Mouse (Mus musculus): ENCODE results near the gene Edn3.
A peak's percentile ranks its signal among the peaks of the same experiment; 100 is the strongest.

The Edn3 gene

GRCm38 (mm10) chr2:174760479-174761121 lies at the start of gene Edn3:
TSS of gene Edn3 (plus strand) at chr2:174760619.
- peak; percentile 17 for DNase-seq (ENCODE audit: low spot score)

GRCm38 (mm10) chr2:174712043-174712442 lies 48.4 kb upstream of the Edn3 start:
- no peak for DNase-seq (ENCODE audit: low spot score)

GRCm38 (mm10) chr2:174715938-174716337 lies 44.5 kb upstream of the Edn3 start:
- no peak for DNase-seq (ENCODE audit: low spot score)

GRCm38 (mm10) chr2:174717857-174718256 lies 42.6 kb upstream of the Edn3 start:
- no peak for DNase-seq (ENCODE audit: low spot score)

GRCm38 (mm10) chr2:174727114-174727823 lies 33.1 kb upstream of the Edn3 start:
- no peak for DNase-seq (ENCODE audit: low spot score)

DNA sequence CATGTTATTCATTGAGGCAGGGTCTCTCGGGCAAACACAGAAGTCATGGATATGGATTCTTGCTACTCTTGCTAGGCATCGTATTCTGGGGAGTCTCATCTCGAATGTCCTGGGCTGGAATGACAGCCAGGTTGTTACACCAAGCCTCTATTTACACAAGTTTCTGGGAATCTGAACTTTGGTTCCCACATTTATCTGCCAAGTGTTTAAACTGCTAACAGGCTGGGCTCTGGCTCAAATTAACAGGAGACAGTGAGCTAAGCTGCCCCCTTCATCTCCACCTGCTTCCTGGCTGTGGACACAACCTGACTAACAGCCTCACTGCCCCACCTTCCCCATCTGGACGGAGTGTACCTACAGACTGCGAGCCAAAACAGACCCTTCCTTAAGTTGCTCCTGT lies 28.5 kb upstream of the Edn3 start:
- DNase-seq (ENCODE audit: low spot score), result no peak

- no peak for DNase-seq (ENCODE audit: low spot score)
Observed at GRCm38 (mm10) chr2:174735270-174735669, 25.1 kb upstream of the Edn3 start.

DNA sequence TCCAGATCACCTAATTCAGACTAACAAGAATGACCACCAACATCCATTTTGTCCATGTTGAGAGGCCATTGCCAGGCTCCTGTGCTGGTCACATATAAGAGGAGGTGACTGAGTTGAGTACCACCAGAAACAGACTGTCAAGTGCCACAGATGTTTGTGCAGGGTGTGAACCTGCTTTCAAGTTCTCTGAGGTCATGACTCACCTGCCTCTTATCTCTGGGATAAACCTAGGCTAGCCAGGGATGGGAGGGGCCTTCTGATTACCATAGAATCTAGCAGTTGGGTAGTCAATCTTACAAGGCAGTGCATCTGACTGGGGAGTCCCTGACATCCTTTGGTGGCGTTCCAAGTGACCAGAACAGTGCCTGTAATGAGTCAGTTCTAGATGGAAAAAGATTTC lies 13.2 kb upstream of the Edn3 start:
- no peak for DNase-seq (ENCODE audit: low spot score)

DNA sequence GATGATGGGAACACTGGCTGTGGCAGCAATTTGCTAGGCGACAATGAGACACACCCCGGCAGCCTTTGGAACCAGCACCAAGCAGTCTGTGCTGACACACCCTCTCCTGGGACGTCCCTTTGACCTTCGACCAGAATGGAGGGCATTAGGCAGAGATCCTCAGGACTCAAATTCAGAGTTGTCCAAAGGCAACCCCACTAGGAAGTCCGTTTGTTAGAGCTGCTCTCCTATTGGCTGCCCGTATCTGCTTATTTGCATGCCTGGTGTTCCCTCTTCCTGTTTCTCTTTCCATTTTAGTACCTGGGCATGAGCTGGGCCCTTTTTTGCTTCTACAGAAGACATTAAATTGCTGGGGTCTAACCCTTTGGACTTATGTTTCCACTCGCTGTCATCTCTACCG lies 12.0 kb upstream of the Edn3 start:
- DNase-seq (ENCODE audit: low spot score), result no peak

GRCm38 (mm10) chr2:174753197-174753596 lies 7.2 kb upstream of the Edn3 start:
- no peak for DNase-seq (ENCODE audit: low spot score)

GRCm38 (mm10) chr2:174754231-174754630 lies 6.2 kb upstream of the Edn3 start:
- no peak for DNase-seq (ENCODE audit: low spot score)

GRCm38 (mm10) chr2:174759189-174759588 lies 1.2 kb upstream of the Edn3 start:
- DNase-seq (ENCODE audit: low spot score), result no peak

DNA sequence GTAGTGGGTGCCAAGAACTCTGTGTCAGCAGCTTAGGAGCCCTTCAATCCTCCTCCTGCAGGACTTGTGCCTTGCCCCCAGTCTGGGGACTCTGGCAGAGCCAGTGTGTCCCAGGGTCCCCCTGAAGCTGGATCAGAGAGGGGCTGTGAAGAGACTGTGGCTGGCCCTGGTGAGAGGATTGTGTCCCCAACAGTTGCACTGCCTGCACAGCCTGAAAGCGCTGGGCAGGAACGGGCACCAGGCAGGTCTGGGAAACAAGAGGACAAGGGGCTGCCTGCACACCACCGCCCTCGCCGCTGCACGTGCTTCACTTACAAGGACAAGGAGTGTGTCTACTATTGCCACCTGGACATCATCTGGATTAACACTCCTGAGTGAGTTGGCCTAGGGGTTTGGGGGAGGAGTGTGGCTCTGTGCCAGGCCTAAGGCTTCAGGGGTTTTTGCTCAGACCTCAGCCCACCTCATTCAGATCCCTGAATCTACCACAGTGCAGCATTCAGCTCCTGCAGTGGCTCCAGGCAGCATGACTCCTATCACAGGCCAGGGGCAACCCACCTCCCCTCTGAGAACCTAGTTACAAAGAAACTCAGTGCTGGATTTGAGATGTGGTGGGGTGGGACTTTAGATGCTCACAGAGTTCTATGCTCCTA lies 1.2 kb downstream of the Edn3 start:
- DNase-seq (ENCODE audit: low spot score), result no peak

GRCm38 (mm10) chr2:174762310-174762709 lies 1.9 kb downstream of the Edn3 start:
- DNase-seq (ENCODE audit: low spot score), result no peak

DNA sequence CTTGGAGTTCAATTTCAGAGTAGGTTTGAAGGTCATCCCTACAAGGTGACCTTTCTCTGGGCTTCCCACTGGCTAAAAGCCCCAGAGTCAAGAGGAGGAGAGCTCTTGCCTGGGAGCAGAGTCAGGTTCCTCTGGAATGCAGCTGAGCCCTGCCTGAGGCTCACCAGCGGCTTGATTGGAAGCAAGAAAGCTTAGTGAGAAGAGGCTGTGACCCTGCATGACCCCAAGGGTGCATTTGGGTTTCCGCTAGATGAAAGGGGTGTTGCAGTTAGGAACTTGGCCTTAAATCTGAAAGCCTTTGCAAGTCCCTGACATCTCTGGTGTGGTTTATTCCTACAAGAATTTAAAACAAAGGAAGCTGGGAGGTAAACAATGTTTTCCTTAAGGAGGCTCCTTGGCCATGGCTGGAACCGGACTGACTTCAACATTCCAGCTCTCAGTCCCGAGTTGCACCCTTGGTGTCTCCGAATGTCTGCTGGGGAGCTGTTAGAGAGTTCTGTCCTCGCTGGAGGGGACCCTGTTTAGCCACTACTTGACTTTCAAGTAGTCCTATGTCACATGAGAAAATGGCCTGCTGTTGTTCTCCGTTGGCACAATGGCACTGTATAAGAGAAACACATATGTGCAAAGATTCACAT lies 8.6 kb downstream of the Edn3 start:
- DNase-seq (ENCODE audit: low spot score), result no peak

GRCm38 (mm10) chr2:174774177-174775111 lies 14.0 kb downstream of the Edn3 start:
- DNase-seq (ENCODE audit: low spot score), result no peak

- no peak for DNase-seq (ENCODE audit: low spot score)
Observed at GRCm38 (mm10) chr2:174782016-174782415, 21.6 kb downstream of the Edn3 start.

DNA sequence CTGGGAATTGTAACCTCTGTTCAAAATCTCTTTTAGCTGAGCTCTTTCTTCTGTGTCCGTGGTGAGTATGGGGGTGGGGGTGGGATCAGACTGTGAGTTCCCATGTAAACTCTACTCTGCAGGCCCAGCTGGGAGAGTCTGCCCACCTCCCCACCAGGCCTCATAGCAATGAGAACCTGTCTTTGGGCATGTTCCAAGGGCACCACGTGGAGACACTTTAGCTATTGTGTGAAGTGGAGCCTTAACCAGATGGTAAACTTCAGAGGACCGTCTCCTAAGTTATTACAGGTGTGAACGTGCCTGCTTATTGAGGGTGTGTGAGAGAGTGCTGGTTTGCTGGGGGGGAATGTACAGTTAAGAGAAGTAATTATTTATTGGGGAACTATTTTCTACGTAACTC lies 22.5 kb downstream of the Edn3 start:
- no peak for DNase-seq (ENCODE audit: low spot score)

GRCm38 (mm10) chr2:174788830-174789229 lies 28.4 kb downstream of the Edn3 start:
- DNase-seq (ENCODE audit: low spot score), result no peak

- DNase-seq (ENCODE audit: low spot score), result no peak
Observed at GRCm38 (mm10) chr2:174792436-174793125, 32.2 kb downstream of the Edn3 start.

GRCm38 (mm10) chr2:174793181-174793580 lies 32.8 kb downstream of the Edn3 start:
- DNase-seq (ENCODE audit: low spot score), result no peak

Measured in ovary, postnatal 36 days (tissue).